Mouse (Mus musculus): ENCODE measurements around the gene Brd1.

- TF ChIP-seq POLR2A (IDR thresholded peaks at IDR 0.05; ENCODE audit: insufficient read length, low read depth) (no peak), POLR2AphosphoS2 (IDR thresholded peaks at IDR 0.05; ENCODE audit: insufficient read length, low read depth) (no peak), TCF3 (IDR thresholded peaks at IDR 0.05; ENCODE audit: insufficient read length, low read depth) (no peak), USF1 (IDR thresholded peaks at IDR 0.05; ENCODE audit: low read depth) (no peak), MYOG (IDR thresholded peaks at IDR 0.05; ENCODE audit: control insufficient read depth in 1 of 3, insufficient read depth in 1 of 3, insufficient read length in 2 of 3, low read depth in 2 of 3) (no peak), MYOD1 (IDR thresholded peaks at IDR 0.05; ENCODE audit: control insufficient read depth in 1 of 3, insufficient read length in 2 of 3, low read depth in 2 of 3) (no peak), CEBPB (IDR thresholded peaks at IDR 0.05; ENCODE audit: insufficient read depth, poor library complexity, severe bottlenecking) (no peak), TCF12 (IDR thresholded peaks at IDR 0.05; ENCODE audit: insufficient read depth, poor library complexity, severe bottlenecking) (no peak), E2F4 (IDR thresholded peaks at IDR 0.05; ENCODE audit: insufficient read depth) (no peak), MAX (IDR thresholded peaks at IDR 0.05; ENCODE audit: low read depth) (no peak), SRF (IDR thresholded peaks at IDR 0.05; ENCODE audit: control insufficient read depth, insufficient read length, low read depth) (no peak), REST (IDR thresholded peaks at IDR 0.05; ENCODE audit: insufficient read depth, insufficient read length) (no peak)
Measured at GRCm38 (mm10) chr15:88745926-88746325, 11.9 kb upstream of the Brd1 start.

Data from myocyte (in vitro differentiated cells).